Mouse (Mus musculus) heart, adult 8-10 months (tissue): ENCODE data around the gene Olfr97. TPM values are rescaled to one million over a fixed set of nuclear protein-coding genes. Genes with fewer than 3 reads are reported as not detected.

ENCODE experiments used
- DNase-seq: peaks from one replicate; pipeline ENCODE4 v3.0.0; 2022; ENCODE audit warnings: low spot score
- total RNA-seq, 4 experiments: library from RNA; stranded (reverse); gene quantifications; 2 replicates each; pipeline ENCODE4 v1.2.4; 2022

Olfr97 gene
- total RNA-seq, 4 experiments from 2014 or later, result not detected

GRCm38 (mm10) chr17:37196845-37197724 lies 40.0 kb downstream of the Olfr97 start:
- DNase-seq, result no peak

- DNase-seq, result no peak
These were observed 42.3 kb downstream of the Olfr97 start for GRCm38 (mm10) chr17:37194782-37195181.

- no peak for DNase-seq
These were observed 43.5 kb downstream of the Olfr97 start, which contains the start of gene Ubd for GRCm38 (mm10) chr17:37193656-37194055. Gene Ubd (plus strand): TSS chr17:37193892.

GRCm38 (mm10) chr17:37193032-37193431 lies 44.1 kb downstream of the Olfr97 start:
- no peak for DNase-seq

GRCm38 (mm10) chr17:37190711-37191110 lies 46.4 kb downstream of the Olfr97 start:
- DNase-seq, result peak; percentile 27

- no peak for DNase-seq
These were observed 51.7 kb downstream of the Olfr97 start for GRCm38 (mm10) chr17:37185474-37185873.

Other genes with a start within 250 kb of the Olfr97 start
- gene H2-M5, start 247.8 kb downstream of the Olfr97 start, total RNA-seq, result under 1 TPM in 1 of 4 experiments, not detected in 3; 0.25 TPM
- gene Zfp57, start 236.2 kb downstream of the Olfr97 start, total RNA-seq, result 1 to 10 TPM in 3 of 4 experiments, under 1 TPM in 1; 0.87 to 2.4 (median 1.4) TPM
- gene Mog, start 213.9 kb downstream of the Olfr97 start, total RNA-seq, result not detected
- 1 to 10 TPM; 7.2 to 9.2 (median 7.4) TPM for gene Gabbr1, start 191.4 kb downstream of the Olfr97 start, total RNA-seq
- not detected for gene Olfr90, start 148.8 kb downstream of the Olfr97 start, total RNA-seq
- gene Olfr91, start 139.1 kb downstream of the Olfr97 start, total RNA-seq, result not detected
- gene Olfr92, start 117.2 kb downstream of the Olfr97 start, total RNA-seq, result not detected
- gene Olfr93, start 75.8 kb downstream of the Olfr97 start, total RNA-seq, result not detected
- gene Ubd, start 43.4 kb downstream of the Olfr97 start, total RNA-seq, result not detected
- not detected for gene Olfr94, start 36.3 kb downstream of the Olfr97 start, total RNA-seq
- gene Olfr95, start 24.2 kb downstream of the Olfr97 start, total RNA-seq, result not detected
- not detected for gene Olfr96, start 17.2 kb downstream of the Olfr97 start, total RNA-seq
- gene Olfr98, start 26.4 kb upstream of the Olfr97 start, total RNA-seq, result not detected
- gene H2-M3, start 32.9 kb upstream of the Olfr97 start, total RNA-seq, result 1 to 10 TPM; 3.2 to 4.4 (median 3.6) TPM
- gene Olfr99, start 46.1 kb upstream of the Olfr97 start, total RNA-seq, result not detected
- gene Olfr101, start 67.0 kb upstream of the Olfr97 start, total RNA-seq, result not detected
- gene Olfr102, start 79.7 kb upstream of the Olfr97 start, total RNA-seq, result not detected
- not detected for gene Olfr103, start 102.4 kb upstream of the Olfr97 start, total RNA-seq
- gene Olfr104-ps, start 122.3 kb upstream of the Olfr97 start, total RNA-seq, result not detected
- not detected for gene Olfr105-ps, start 141.7 kb upstream of the Olfr97 start, total RNA-seq
- not detected for gene Olfr106-ps, start 153.1 kb upstream of the Olfr97 start, total RNA-seq
- gene Olfr107, start 161.9 kb upstream of the Olfr97 start, total RNA-seq, result not detected
- not detected for gene Olfr108, start 208.2 kb upstream of the Olfr97 start, total RNA-seq
- gene Olfr109, start 221.6 kb upstream of the Olfr97 start, total RNA-seq, result not detected
- gene H2-M2, start 246.2 kb upstream of the Olfr97 start, total RNA-seq, result under 1 TPM in 1 of 4 experiments, not detected in 3; 0.20 TPM